Mouse (Mus musculus) CH12.LX (cell line): Measurements from ENCODE around the gene Usp21. TPM values are rescaled to one million over a fixed set of nuclear protein-coding genes. Genes with fewer than 3 reads are reported as not detected.
A peak's percentile ranks its signal among the peaks of the same experiment; 100 is the strongest.

ENCODE experiments used
- DNase-seq: peaks from one replicate; pipeline ENCODE4 v3.0.0-alpha.2; 2013; ENCODE audit errors: extremely low read depth
- H3K27ac ChIP-seq: 2 replicates; pipeline ENCODE4 v1.5.1; 2012; ENCODE audit warnings: low read depth, mild to moderate bottlenecking, control low read depth, moderate library complexity; ENCODE audit not compliant: insufficient read depth
- H3K27me3 ChIP-seq: replicated peaks from 2 replicates; pipeline ENCODE3; 2012; ENCODE audit warnings: inconsistent platforms
- H3K36me3 ChIP-seq, 2 experiments: replicated peaks in 1 of 2; 2 replicates each; pipeline versions ENCODE3 to v1.6.1; 2012; ENCODE audit warnings: inconsistent platforms in 1 of 2, low read length in 1 of 2, mild to moderate bottlenecking in 1 of 2, mixed read lengths in 1 of 2, moderate library complexity in 1 of 2; ENCODE audit not compliant: control insufficient read depth in 1 of 2, insufficient read depth in 1 of 2
- H3K4me1 ChIP-seq, 2 experiments: 2 replicates each; pipeline ENCODE4 v1.6.1; 2012; ENCODE audit warnings: inconsistent platforms in 1 of 2, moderate library complexity in 1 of 2; ENCODE audit not compliant: insufficient read depth in 2 of 2, control insufficient read depth in 1 of 2
- H3K4me2 ChIP-seq: 2 replicates; pipeline ENCODE4 v1.6.1; 2012; ENCODE audit warnings: low read depth, mild to moderate bottlenecking, control low read depth; ENCODE audit not compliant: poor library complexity, insufficient read depth, severe bottlenecking
- H3K4me3 ChIP-seq, 3 experiments: fragments of 150-350 bp in 1 of 3; sonication (generic) in 1 of 3; replicated peaks in 1 of 3; 2 replicates each; pipeline versions ENCODE3 to v1.5.1; 2011 to 2012; ENCODE audit warnings: low read depth in 2 of 3, low read length in 2 of 3, mild to moderate bottlenecking in 2 of 3, moderate library complexity in 2 of 3, control low read depth in 1 of 3, improper control_type of control experiment in 1 of 3, inconsistent platforms in 1 of 3, mixed read lengths in 1 of 3; ENCODE audit not compliant: poor library complexity in 1 of 3
- H3K79me2 ChIP-seq: replicated peaks from 2 replicates; pipeline ENCODE4 v1.6.1; 2012; ENCODE audit warnings: mild to moderate bottlenecking, moderate library complexity; ENCODE audit not compliant: control insufficient read depth, poor library complexity, insufficient read depth, severe bottlenecking; ENCODE audit errors: extremely low read depth
- H3K9ac ChIP-seq: 2 replicates; pipeline ENCODE4 v1.6.1; 2012; ENCODE audit warnings: low read depth, mild to moderate bottlenecking, control low read depth, moderate library complexity; ENCODE audit not compliant: insufficient read depth
- H3K9me3 ChIP-seq: replicated peaks from 2 replicates; pipeline ENCODE3; 2012; ENCODE audit warnings: low read length, inconsistent platforms, mixed read lengths
- CHD1 ChIP-seq: IDR thresholded peaks from 2 replicates; pipeline ENCODE4 v1.6.1; 2012; ENCODE audit warnings: low read depth, low read length, improper control_type of control experiment, inconsistent platforms
- ELF1 ChIP-seq: IDR thresholded peaks from 2 replicates; pipeline ENCODE4 v1.6.1; 2014; ENCODE audit warnings: low read depth, mild to moderate bottlenecking, inconsistent platforms, low read length, improper control_type of control experiment
- EP300 ChIP-seq: IDR thresholded peaks from 2 replicates; pipeline ENCODE4 v1.6.1; 2011; ENCODE audit warnings: low read length, improper control_type of control experiment
- JUND ChIP-seq: conservative IDR thresholded peaks from 2 replicates; pipeline ENCODE4 v1.6.1; 2011; ENCODE audit warnings: low read depth, low read length, improper control_type of control experiment
- MYC ChIP-seq: IDR thresholded peaks from 2 replicates; pipeline ENCODE4 v1.6.1; 2011; ENCODE audit warnings: low read depth, mild to moderate bottlenecking, improper control_type of control experiment, low read length
- NELFE ChIP-seq: IDR thresholded peaks from 2 replicates; pipeline ENCODE4 v1.6.1; 2011; ENCODE audit warnings: low read depth, low read length, improper control_type of control experiment
- NRF1 ChIP-seq: IDR thresholded peaks from 2 replicates; pipeline ENCODE4 v1.6.1; 2014; ENCODE audit warnings: low read depth, mild to moderate bottlenecking, inconsistent platforms, low read length, improper control_type of control experiment, moderate library complexity
- TCF12 ChIP-seq: IDR thresholded peaks from 2 replicates; pipeline ENCODE4 v1.6.1; 2014; ENCODE audit warnings: low read depth, mild to moderate bottlenecking, inconsistent platforms, low read length, improper control_type of control experiment
- USF2 ChIP-seq: conservative IDR thresholded peaks from 2 replicates; pipeline ENCODE4 v1.6.1; 2011; ENCODE audit warnings: low read depth, low read length, improper control_type of control experiment
- ZC3H11A ChIP-seq: IDR thresholded peaks from 2 replicates; pipeline ENCODE4 v1.6.1; 2012; ENCODE audit warnings: low read depth, mild to moderate bottlenecking, inconsistent platforms, low read length, improper control_type of control experiment
- ZKSCAN1 ChIP-seq: IDR thresholded peaks from 2 replicates; pipeline ENCODE4 v1.6.1; 2012; ENCODE audit warnings: low read depth, inconsistent platforms, low read length, improper control_type of control experiment, borderline replicate concordance
- ZMIZ1 ChIP-seq: IDR thresholded peaks from 2 replicates; pipeline ENCODE4 v1.6.1; 2012; ENCODE audit warnings: low read depth, mild to moderate bottlenecking, inconsistent platforms, low read length, improper control_type of control experiment
- ZNF384 ChIP-seq: IDR thresholded peaks from 2 replicates; pipeline ENCODE4 v1.6.1; 2012; ENCODE audit warnings: low read depth, low read length, improper control_type of control experiment, inconsistent platforms
- dilution Hi-C: fragments of 300-500 bp; cut with MboI; formaldehyde crosslinking; loops from 2 replicates; pipeline ENCODE4 v1.14.3; 2020; ENCODE audit warnings: low sequenced_read_pairs; ENCODE audit not compliant: extremely low pct_unique_long_range_greater_than_20kb, extremely low pct_ligation_motif_present
- in situ Hi-C: fragments of 300-500 bp; cut with MboI; formaldehyde crosslinking; loops from 3 replicates; pipeline ENCODE4 v1.14.3; 2019; ENCODE audit warnings: low sequenced_read_pairs, low pct_ligation_motif_present, low pct_unique_long_range_greater_than_20kb, mixed read lengths
- polyA plus RNA-seq: library from polyadenylated mRNA; unstranded; fragments of >175 nt; gene quantifications from 2 replicates; pipeline ENCODE4 v1.2.1, GENCODE M21; 2012; ENCODE audit warnings: low read depth; ENCODE audit not compliant: insufficient read length
- total RNA-seq, 2 experiments: library from RNA; depleted of rRNA; stranded (reverse); fragments of 300-350 nt in 1 of 2; fragments of >200 nt in 1 of 2; gene quantifications; 2 replicates each; pipeline ENCODE4 v1.2.3; 2012 to 2014

Usp21 gene
- total and polyA plus RNA-seq, 3 experiments: 8.5 to 37.6 (median 14.2) TPM

DNA sequence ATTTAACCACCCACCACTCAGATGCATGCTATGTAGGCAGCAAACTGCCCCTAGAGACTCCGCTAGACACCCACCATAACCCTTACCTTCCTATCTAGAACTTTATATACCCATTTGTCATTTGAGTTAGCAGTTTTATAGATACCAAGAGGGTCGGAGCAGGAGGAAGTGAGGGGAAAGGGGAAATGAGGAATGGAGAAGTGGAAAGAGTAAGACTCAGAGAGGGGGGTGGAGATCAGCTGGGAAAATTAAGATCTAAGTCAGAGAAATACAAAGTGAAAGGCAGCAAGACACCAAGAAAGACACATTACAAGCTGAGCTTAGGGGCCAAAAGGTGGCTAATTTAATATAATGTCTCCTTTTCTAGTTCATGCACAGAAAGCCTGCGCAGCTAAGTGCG lies 53.3 kb downstream of the Usp21 start:
- Histone ChIP-seq H3K79me2 (no peaks in the 10 kb centered on the region), H3K27me3 (no peaks in the 10 kb centered on the region), H3K9me3 (no peaks in the 10 kb centered on the region), H3K4me2 (no peak overlapping the region), H3K4me1 (peaks cover 11 to 56% of the 10 kb centered on the region in 2 experiments), H3K27ac (no peak overlapping the region), H3K4me3 (peak overlapping the region in 1 of 3 experiments; percentile 49), H3K9ac (no peak overlapping the region), H3K36me3 (peaks cover 53 to 61% of the 10 kb centered on the region in 2 experiments)
- dilution Hi-C loops: no loop called here
- TF ChIP-seq MYC (no peak), TCF12 (no peak), EP300 (no peak), ZC3H11A (no peak), ZNF384 (no peak), ZMIZ1 (no peak), ZKSCAN1 (no peak), JUND (no peak), CHD1 (no peak), USF2 (no peak)
- in situ Hi-C loops: no loop called here
- no peak for DNase-seq

DNA sequence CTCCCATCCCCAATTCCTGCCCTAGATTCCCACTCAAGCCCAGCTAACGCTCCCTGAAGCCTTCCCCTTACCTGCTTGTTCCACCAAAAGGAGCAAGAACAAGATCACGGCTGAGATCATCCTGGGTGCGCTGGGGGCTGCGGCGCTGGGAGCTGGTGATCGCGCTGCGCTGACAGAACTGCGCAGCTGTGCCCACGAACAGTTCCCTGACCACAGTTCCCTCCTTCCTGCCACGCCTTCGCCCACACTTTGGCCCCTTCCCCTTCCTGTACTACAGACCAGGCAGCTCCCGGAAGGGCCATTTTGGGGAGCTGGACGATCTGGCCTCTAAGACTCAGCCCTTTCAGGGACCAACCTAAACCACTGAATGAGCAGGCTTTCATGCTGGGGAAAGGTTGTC lies 53.7 kb downstream of the Usp21 start, which contains the start of gene Fcer1g:
TSS of gene Fcer1g (minus strand) at position 240 of the 400 bp plus-strand sequence.
- Histone ChIP-seq H3K79me2 (no peaks in the 10 kb centered on the region), H3K4me3 (peak within 1 kb of the TSS; percentile 41 to 49 (median 43)), H3K27ac (no peak within 1 kb of the TSS), H3K27me3 (no peaks in the 10 kb centered on the region), H3K9ac (no peak within 1 kb of the TSS), H3K36me3 (peaks cover 50 to 61% of the 10 kb centered on the region in 2 experiments), H3K4me2 (no peak within 1 kb of the TSS), H3K9me3 (no peaks in the 10 kb centered on the region), H3K4me1 (peaks cover 11 to 57% of the 10 kb centered on the region in 2 experiments)
- peak; percentile 31 for DNase-seq
- TF ChIP-seq ELF1 (peak; percentile 47), NELFE (0 out of 2 replicates have a peak, but pooled peaks have one; percentile 7), NRF1 (peak; percentile 69), ZNF384 (no peak)
- in situ Hi-C loops: no loop called here
- dilution Hi-C loops: no loop called here
